Mouse (Mus musculus) heart, adult 2 months (tissue): ENCODE results near the gene Psmg1.
"Not testable (repeated sequence)": the region's sequence is repeated elsewhere in the genome, so short reads cannot be mapped to it uniquely, and the experiment has no call there.

ENCODE experiments used
- CTCF ChIP-seq: fragments of 200-600 bp; IDR thresholded peaks from 2 replicates; pipeline ENCODE4 v1.8.1; 2022; ENCODE audit warnings: antibody characterized with exemption, mild to moderate bottlenecking, moderate library complexity
- EP300 ChIP-seq: fragments of 200-500 bp; IDR thresholded peaks from 2 replicates; pipeline ENCODE4 v1.6.1; 2011; ENCODE audit warnings: low read depth, low read length, control low read depth; ENCODE audit not compliant: insufficient read depth
- POLR2A ChIP-seq: fragments of 200-500 bp; IDR thresholded peaks from 2 replicates; pipeline ENCODE4 v1.6.1; 2011; ENCODE audit warnings: mild to moderate bottlenecking, low read depth, low read length, control low read depth; ENCODE audit not compliant: insufficient read depth

- not testable (repeated sequence) for TF ChIP-seq POLR2A, CTCF, EP300
Measured at GRCm38 (mm10) chr16:96004278-96004677, 13.5 kb upstream of the Psmg1 start.
